Mouse (Mus musculus) heart, adult 11 months (tissue): ENCODE data around the gene Fbxw7.

Experiments
- DNase-seq: peaks from one replicate; pipeline ENCODE4 v3.0.0; 2022

The Fbxw7 gene

DNA sequence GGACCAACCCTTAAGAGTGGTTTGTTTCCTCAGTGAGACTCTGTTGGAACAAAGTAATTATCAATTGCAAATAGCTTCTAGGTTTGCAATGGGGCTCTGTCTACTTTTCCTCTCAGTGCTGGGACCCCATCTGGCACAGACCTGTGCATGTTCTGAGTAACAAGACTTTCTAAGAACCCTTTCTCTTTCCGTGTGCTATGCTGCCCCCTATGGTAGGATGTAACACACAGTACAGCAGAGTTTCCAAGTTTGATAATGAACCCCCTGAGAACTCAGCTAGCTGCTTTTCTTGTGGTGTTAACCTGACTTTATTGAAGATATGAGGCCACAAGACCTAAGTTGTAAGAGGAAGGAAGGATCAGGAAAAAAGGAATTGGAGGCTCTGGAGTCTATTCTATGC is 91.5 kb downstream of the Fbxw7 start:
- no peak for DNase-seq

DNA sequence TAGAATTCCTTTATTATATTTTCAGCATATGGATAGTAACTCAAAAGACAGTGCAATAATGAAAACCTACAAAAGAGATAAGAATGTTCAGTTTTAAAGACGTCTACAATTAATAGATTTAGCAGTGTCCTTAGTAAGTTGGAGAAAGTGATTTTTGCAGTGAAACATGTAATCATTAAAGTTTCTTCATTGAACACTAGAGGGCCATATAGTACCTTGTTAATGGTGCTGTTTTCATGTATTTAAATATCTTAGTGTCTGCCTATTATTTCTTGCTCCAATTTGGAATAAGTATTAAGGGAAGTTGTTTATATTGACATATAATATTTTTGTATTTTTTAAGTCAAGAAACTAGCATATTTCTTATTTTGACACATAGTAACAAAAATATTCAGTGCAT is 99.2 kb downstream of the Fbxw7 start:
- DNase-seq: no peak

DNA sequence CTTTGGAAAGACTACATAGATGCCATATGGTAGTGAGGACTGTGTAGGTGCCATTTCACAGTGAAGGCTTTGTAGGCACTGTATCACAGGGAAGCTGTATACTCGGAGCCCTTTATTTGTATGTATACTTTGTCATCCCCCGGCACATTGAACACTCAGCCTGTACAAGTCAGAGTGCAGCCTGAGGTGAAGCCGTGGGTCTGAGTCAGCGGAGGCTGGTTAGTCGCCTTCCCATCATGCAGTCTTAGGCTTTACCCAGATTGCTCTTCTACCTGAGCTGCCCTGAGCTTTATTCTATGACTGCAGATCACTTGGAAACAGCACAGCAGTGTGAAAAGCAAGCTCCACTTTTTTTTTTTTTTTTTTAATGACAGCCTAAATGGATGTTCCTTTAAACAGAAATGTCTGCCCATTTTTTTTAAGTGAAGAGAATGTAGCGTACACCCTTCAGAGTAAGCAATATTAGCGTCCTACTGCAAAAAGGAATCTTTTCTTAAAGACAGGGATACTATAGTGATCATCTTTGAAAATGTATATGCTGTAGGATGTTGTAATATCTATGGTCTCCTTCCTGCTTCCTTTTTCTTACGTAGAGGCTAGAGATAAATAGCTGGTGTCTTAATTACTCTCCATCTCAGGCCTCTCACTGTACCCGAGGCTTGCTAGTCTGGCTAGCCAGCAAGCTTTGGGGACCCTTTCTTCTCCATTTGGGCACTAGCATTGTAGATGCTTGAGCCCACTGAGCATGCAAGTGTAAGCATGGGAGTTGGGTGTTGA is 103.0 kb downstream of the Fbxw7 start:
- peak; percentile 51 for DNase-seq

DNA sequence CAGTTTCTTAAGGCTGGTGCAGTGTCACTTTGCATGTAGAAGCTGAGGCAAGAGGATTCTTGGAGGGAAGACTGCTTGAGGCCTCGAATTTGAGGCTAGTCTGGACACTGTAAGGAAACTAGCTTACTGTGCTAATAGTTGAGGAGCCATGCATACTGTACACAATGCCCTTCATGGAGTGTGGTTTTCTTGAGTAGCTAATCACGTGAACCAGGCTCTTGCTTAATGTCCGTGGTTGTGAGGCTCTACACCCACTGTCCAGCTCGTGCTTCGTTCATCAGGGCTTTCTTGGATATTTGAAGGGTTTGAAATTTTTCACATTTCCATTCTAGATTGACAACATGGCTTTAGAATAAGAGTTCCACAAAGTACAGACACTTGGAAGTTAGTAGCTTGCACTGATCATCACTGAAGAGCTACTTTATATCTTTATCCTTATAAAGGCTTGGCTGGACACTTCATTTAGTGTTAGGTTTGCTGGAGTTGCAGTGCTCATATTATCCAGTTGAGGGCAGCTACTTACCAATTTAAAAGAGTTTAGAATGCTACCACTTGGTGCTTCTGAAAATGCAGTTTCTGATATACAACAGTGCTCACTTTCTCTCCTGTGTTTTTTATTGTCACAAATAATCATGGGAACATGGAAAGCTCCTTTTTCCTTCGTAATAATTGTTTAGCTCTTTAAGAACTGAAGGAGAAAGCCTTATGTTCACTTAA is 106.8 kb downstream of the Fbxw7 start:
- DNase-seq: no peak

DNA sequence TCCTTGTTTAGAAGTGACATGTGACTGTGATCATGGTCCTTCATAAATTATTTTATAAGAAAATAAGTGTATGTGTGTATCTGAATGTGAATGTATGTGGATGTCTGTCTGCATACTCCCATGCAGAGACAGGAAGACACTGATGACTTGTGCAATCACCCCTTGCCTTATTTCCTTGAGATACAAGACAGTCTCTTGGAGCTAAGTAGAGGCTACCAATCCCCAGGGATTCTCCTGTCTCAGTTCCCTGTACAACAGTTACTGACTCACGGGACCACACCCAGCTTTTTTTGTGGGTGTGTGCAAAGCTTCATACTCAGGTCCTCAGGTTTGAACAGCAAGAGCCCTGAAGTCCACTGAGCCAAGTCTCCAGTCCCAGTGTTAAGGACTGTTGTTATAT is 108.2 kb downstream of the Fbxw7 start:
- no peak for DNase-seq

DNA sequence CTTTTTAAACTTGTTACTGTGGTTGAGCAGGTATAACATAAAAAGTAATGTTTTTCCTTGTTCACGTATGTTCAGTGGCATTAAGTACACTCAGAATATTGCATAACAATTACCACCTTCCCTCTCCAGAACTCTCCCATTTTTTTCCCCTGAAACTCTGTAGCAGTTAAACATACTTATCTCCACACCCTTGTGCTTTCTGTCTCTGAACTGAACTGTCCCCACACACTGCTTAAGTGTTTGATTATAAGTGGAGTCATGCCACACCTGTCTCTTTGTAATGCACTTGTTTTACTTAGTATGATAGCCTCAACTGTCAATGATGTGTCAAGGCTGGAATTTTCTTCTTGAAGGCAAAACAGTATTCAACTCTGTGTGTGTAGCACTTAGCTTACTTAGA is 108.6 kb downstream of the Fbxw7 start:
- no peak for DNase-seq

DNA sequence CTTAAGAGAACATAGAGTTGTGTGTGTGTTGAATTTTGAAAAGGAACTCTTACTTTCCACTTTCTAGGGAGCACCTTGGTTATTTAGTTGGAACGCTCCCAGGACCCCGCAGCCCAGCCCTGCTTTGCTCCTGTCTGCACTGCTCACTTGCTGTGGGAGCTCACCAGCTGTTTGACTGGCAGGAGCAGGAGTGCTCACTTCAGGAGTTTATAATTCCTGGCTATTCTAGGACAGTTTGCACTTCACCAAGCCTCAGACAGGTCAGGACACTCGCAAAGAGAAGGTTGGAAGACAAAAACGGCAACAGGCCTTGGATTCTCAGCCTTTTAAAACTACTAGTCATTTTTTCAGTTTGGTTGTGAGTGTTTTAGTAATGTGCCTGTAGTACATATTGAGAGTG is 110.2 kb downstream of the Fbxw7 start:
- DNase-seq: peak; percentile 91

DNA sequence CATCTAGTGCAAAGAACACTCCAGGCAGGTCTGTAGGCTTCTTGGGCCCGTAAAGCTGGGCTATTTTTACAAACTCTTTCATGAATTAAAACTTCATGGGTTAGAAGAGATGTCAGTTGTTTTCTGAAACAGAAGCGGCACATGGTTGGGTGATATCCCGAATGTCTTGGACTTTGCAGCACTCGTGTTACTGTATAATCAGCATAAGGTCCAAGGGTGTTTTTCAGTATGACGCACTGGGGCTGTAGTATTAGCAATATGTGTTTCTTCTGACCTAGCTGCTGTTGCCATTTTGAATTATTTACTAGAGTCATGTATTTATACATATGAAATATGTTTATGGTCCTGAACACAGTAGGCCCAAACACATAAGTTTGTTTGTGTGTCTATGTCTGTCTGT is 111.1 kb downstream of the Fbxw7 start:
- DNase-seq: no peak

DNA sequence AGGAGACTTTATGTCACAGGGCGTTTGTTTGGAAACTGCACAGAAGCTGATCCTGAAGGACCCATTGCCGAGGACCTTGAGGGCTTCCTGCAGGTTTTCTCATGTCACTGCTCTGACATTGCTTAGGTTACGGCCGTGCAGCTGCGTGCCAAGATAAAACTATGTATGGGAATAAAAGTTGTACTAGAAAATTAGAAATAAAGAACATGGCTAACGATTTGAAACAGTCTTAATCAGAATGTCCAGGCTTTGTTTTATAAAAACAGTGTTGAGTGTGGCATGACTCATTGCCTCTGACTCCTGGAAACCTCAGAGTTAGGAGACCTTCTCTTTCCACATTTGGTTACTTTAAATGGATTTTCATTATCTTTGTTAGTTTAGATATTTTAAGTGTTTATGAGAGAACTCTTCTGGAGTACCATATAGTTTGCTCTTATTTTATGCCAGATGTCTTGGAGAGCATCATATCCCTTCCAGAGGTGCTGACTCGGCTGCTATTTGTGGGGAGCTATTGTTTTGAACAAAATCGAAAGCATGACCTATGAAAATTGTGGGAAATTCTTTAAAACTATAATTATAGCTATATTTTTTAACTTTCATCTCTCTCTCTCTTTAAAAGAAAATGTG is 112.2 kb downstream of the Fbxw7 start:
- no peak for DNase-seq

DNA sequence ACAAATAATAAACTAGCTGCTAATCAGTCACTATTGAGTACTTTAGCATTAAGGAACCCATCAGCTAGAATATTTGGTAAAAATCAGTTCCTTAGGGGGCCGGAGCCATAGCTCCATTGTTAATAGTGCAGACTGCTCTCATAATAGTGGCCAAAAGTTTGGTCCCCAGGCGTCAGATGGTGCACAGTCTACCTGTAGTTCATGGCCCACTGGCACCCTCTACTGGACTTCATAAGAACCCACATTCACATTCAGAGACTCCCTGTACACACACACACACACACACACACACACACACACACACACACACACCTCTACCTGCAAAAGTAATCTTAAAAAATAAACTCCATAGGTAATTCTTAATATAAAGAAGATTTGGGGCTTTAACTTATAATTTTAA is 112.8 kb downstream of the Fbxw7 start:
- no peak for DNase-seq

DNA sequence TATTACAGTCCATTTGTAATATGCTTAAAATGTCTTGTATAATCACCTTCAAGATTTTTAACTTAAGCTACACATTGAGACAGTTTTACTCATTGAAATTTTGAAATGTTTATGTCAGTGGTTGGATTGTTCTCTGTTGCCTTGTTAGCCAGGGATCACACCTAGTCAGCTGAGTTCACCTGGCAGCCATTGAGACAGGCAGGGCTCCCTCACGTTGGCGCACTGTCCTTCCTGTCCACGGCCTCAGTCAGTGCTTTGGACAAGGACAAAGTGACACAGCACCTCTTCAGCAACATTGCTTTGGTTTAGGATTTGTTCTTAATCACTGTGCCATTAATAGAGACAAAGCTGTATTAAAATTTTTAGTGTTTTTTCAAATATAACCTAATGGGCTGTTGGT is 114.1 kb downstream of the Fbxw7 start:
- DNase-seq: peak; percentile 97

DNA sequence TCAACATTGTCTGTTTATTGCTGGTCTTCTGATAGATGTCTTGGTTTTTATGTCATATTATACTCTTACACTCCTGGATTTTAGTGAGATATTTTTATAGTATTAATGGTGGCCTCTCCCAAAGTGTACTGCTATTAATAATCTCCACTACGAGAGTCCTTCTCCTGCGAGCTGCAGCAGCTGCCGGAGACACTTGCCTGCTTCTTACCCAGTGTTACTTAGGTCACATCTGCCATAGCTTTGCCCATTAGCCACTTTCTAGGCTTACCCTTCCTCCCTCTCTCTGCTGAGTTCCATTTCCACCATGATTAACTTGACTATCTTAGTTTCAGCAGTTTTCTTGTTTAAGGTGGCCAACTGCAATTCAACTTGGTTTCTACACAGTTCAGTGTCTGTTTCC is 115.6 kb downstream of the Fbxw7 start:
- DNase-seq: no peak

DNA sequence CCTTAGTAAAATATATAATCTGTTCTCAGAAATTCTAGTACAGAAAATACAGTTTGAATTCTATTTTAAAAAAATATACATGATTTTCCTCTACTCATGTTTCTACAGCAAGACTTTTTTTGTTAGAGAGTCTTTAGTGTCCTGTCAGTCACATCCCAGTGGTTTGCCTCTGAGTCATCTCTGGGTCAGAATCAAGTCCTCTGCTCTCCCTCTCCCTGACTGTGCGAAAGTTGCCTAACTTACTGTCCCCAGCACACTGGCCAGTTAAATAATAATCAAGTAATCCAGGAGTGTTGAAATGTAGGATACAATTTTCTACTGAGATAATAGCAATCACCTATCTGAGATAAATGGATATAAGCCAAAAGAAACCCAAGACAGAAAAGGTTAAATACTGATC is 120.7 kb downstream of the Fbxw7 start:
- no peak for DNase-seq

DNA sequence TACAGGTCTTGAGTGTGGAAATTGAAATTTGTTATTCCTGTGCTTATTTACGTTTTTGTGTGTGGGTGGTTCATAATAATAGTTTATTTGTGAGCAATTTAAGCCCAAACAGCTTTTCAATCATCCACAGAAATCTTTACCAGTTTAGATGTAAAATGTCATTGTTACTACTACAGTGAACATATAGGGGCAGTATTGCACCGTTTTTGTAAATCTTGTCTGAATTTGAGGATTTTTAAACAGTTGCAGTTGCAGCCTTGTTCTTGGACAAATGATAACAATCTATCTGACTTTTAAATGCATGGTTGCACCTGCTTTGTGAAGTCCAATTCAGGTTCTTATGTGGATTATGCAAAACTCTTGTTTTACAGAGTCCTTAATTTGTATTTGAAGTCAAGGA is 121.2 kb downstream of the Fbxw7 start:
- no peak for DNase-seq

DNA sequence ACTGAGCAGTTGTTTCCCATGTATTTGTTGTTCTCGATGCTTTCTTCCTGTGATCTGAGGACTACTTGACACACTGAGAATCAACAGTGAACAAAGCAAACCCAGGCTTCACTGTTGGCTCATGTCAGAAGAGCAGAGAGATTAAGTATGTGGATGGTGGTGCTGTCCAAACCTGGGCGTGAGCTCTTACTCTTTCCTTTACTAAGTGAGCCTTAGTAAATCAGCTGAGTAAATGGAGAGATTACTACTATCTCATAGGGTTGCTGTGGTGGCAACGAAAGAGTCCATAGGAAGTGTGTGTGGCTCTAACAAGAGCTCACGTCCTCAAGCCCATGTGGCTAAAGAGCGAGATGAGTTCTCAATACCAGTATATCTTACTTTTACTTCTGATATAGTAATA is 121.9 kb downstream of the Fbxw7 start:
- no peak for DNase-seq

DNA sequence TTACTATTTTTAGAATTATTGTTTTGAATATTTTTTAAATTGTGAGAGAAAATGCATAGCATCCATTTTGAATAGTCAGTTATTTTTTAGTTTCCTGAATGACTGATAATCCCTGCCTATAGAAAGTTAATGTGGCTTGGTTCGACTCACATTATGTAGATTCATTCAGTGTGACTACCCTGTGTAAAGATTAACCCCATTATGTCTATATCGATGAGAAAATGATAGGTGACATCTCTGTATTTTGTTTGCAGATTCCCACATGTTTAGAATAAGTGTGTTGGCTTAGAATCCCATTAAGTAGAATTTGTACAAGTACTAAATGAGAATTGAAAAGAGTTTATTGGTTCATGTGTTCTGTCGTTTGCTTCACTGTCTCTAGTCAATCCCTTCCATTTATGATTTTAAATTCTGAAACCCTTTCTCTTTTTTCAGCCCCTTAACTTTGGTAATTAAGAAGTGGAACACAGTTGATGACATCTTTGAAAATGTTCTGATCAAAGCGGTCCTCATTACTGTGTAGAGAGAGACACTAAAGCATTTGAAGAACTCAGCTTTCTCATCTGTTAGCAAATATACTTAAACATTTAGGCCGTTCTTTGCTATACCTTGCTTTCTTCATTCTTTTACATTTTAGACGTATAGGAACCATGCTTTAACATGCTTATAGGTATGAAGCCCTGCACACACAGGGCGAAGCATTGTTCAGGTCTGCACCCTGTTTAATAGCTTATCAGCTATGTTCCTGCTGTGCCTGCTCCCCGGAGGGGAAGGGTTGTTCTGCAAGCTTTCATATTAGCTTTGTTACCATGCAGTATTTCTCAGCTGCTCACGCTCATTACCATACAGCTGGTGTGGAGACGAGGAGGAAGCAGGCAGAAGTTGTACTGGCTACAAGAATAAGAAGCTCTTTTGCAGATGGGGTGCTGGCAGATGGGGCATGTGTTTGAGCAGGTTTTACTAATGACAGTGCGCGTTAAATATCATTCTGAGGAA is 122.6 kb downstream of the Fbxw7 start:
- DNase-seq: peak; percentile 92

DNA sequence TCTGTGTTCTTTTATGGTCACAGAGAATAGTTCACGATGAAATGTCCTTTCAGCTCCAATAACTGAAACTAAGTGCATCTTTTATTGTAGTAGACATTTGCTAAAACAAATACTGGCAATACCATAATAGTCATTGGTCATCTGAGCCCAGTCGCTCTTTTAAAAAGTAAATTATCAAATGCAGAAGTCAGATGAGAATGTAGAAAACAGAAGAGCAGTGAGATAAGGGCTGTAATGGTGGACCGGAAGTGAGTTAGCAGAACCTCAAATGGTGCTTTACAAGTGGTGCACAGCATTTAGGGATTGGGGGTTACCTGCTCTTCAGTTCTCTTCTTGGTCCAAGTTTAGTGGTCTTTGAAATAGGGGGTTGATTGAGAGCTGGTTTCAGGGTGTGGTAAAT is 129.9 kb downstream of the Fbxw7 start:
- DNase-seq: no peak

DNA sequence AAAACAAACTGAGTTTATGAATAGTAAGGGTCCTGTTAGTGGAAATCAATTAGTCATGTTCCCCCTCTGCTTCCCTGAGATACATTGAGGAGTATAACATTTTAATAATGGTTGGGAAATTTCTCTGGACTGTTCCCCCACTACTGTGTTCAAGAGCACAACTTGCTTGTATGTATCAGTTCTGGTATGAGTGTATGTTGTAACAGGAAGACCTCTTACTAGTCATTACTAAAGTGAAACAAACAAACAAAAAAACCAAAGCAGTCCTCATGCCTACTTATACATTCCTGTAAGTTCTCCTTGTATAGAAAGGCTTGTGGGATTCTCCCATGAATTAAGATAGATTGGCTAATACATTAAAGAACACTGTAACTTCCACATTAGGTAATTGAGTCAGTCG is 131.3 kb downstream of the Fbxw7 start:
- no peak for DNase-seq

DNA sequence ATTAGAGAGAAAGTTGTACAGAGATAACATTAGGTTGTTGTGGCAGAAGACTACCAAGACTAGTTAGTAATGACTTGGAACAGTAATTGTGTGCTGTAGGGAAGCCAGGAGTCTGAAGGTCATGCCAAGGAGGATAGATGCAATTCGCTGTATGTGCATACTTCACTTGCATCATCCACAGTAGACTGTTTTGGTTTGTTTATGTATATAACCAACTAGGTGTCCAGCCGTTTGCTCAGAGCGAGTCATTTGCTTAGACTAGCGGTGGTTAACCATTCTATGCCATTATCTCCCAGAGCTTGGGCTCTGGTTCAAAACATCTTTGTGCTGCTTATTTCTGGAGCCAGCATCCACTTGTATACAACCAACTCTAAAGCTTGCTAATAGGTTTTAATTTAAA is 134.3 kb downstream of the Fbxw7 start:
- DNase-seq: no peak

DNA sequence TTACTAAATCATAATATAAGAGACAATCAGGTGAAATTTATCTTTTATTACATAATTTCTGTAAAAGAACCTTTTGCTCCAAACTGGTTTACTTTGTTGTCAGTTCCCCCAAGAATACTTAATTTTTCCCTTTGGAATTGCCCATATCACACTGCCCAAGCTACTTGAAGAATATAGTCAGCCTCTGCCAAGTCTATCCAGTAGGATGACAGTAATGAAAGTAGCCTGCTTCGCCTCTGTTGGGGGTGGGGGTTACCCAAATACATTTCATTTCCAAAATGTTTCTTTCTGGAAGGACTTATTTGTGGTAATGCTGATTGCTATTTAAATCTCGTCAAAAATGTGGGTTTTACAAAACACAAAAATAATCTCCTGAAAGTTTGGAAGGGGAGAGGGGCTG is 136.6 kb downstream of the Fbxw7 start:
- no peak for DNase-seq

DNA sequence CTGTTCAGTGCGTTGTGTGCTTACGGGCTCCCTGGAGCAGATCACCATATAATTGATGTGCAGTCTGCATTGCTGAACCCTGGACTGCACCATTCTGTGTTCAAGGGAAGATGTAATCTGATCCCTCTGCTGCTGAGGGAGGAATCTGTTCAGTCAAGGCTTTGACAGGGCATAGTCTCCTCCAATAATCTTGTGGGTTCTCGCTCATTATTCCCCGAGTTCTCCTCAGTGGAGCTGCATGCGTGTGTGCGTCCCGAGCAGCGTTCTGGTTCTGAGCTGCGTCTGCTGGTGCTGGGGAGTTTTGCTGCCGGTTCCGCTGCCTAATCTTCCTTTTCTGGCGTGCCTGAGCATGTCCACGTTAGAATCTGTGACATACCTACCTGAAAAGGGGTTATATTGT is 137.1 kb downstream of the Fbxw7 start:
- DNase-seq: peak; percentile 96

DNA sequence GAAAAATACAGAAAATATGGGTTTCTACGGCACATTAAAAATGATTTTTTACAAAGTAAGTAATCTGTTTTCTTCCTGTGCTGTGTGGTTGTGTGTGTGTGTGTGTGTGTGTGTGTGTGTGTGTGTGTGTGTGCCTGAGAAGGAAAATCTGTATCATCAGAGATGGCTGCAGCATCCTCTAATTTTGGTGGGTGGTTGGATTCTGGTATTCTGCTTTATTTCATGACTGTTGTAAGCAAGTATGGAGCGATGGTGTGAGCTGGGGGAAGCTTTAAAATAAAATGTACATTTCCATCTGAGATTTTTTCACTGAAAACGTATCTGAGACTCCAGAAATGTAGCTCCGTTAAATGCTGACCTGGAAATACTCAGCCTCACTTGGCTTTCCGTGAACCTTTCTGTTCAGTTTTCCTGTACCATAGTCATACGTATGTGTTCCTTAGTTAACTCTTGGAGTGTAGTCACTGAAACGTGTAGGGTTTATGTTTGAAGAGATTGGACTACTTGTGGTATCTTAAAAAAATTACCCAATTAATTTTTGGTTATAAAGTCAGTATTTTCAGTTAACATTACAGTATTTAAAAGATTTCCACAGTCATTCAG is 137.6 kb downstream of the Fbxw7 start:
- no peak for DNase-seq
